Mouse (Mus musculus) liver, embryonic 13.5 days (tissue): ENCODE results near the gene Abhd17c. TPM values are rescaled to one million over a fixed set of nuclear protein-coding genes. Genes with fewer than 3 reads are reported as not detected.

Source experiments
- ATAC-seq: fragments of 200-750 bp; cut with Nextera tagmentation; 2 replicates; pipeline ENCODE4 v1.8.0; 2017; ENCODE audit warnings: low read depth, mild to moderate bottlenecking, moderate number of reproducible peaks, moderate library complexity
- DNase-seq: peaks from one replicate; pipeline ENCODE4 v3.0.0; 2022
- H3K27ac ChIP-seq: fragments of 300-500 bp; sonication (generic); 2 replicates; pipeline ENCODE4 v1.5.1; 2015; ENCODE audit warnings: moderate library complexity, mild to moderate bottlenecking, inconsistent platforms
- H3K27me3 ChIP-seq: fragments of 300-500 bp; sonication (generic); 2 replicates; pipeline ENCODE4 v1.6.1; 2015; ENCODE audit warnings: mild to moderate bottlenecking, inconsistent platforms
- H3K36me3 ChIP-seq: fragments of 300-500 bp; sonication (generic); 2 replicates; pipeline ENCODE4 v1.6.1; 2015; ENCODE audit warnings: mild to moderate bottlenecking, inconsistent platforms
- H3K4me1 ChIP-seq: fragments of 300-500 bp; sonication (generic); replicated peaks from 2 replicates; pipeline ENCODE4 v1.6.1; 2015; ENCODE audit warnings: inconsistent platforms
- H3K4me2 ChIP-seq: fragments of 300-500 bp; sonication (generic); 2 replicates; pipeline ENCODE4 v1.6.1; 2015; ENCODE audit warnings: inconsistent platforms, mild to moderate bottlenecking, moderate library complexity
- H3K4me3 ChIP-seq: fragments of 300-500 bp; sonication (generic); replicated peaks from 2 replicates; pipeline ENCODE4 v1.5.1; 2015; ENCODE audit warnings: mild to moderate bottlenecking, inconsistent platforms
- H3K9ac ChIP-seq: fragments of 300-500 bp; sonication (generic); 2 replicates; pipeline ENCODE4 v1.6.1; 2015; ENCODE audit warnings: mild to moderate bottlenecking, inconsistent platforms
- H3K9me3 ChIP-seq: fragments of 300-500 bp; sonication (generic); replicated peaks from 2 replicates; pipeline ENCODE4 v1.6.1; 2016; ENCODE audit warnings: inconsistent platforms
- WGBS: fragments of 180-500 bp; shearing (Covaris S2); methylation state at CpG from one replicate; pipeline ENCODE4 v1.1.7; 2015; ENCODE audit not compliant: insufficient replicate concordance; 5-methylcytosine and 5-hydroxymethylcytosine counted together
- polyA plus RNA-seq: library from polyadenylated mRNA; unstranded; fragments of >200 nt; fragmentation: Nextera tagmentation; extraction: Ambion mirVana; gene quantifications from 2 replicates; pipeline ENCODE4 v1.2.1, GENCODE M21; 2015

The Abhd17c gene
- polyA plus RNA-seq, 1 experiment from 2014 or later: 18.2 TPM

DNA sequence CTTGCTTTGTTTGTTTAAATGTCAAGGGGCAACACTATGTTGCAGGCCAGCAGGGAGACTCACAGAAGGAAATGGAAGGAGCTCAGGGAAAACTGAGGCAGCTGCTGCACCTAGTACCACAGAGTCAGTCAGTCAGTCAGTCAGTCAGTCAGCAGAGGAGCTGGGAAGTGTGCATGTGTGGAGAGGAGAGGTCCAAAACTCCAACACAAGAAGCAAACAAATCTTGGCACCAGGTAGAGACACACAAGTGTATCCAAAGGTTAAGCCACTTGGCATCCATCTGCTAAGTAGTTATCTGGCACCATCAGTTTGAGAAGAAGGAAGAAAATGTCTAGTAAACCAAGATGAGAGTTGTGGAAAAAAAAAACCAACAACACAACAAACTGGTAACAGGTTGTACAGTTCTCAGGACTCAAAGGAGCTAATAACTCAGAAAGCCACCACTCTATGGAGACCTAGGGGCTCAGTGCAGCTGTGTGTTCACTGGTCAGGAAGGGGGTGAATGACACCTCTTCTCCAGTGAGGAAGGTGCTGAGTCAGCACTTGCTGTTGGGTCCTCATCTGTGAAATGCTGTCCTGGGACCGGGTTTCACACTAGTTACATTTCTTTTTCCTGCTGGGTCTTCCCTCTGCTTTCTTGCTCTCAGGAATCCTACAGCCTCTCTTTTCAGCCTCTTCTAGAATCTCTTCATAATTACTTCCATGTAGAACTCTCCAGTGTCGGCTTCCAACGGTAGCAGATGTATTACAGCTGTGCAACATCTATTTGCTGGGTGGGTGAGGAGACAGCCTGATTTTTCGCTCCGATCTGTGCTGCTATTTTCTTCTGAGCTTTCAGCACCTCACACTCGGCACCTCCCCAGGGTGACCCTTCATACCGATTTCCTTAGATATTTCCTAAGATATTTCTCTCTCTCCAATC, 34.8 kb downstream of the Abhd17c start:
- Histone ChIP-seq H3K4me1 (peaks cover 39% of the 10 kb centered on the region), H3K4me2 (no peak overlapping the region), H3K4me3 (no peak overlapping the region), H3K27ac (no peak overlapping the region), H3K9me3 (no peaks in the 10 kb centered on the region), H3K9ac (no peak overlapping the region), H3K36me3 (peaks cover 18% of the 10 kb centered on the region), H3K27me3 (no peaks in the 10 kb centered on the region)
- no peak for ATAC-seq
- WGBS: 78% methylated on average over 7 of the region's 7 CpGs
- no peak for DNase-seq

DNA sequence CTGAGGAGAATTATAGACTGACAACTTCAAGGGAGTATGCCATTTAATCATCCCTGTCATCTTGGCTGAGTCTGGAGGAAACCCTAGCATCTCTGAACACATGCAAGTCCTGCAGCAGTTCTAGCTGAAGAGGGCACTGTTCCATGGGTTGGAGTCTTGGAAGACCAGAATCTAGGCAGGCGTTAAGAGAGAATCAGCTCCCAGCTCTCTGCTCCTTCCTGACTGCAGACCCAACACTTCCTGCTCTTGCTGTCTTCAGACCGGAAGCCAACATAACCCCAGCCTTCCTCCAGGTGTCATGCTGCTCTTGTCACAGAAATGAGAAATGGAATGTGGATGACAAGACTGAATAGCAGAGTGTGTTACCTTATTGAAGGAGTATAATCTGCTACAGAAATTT, 36.3 kb downstream of the Abhd17c start:
- 47% methylated on average over 2 of the region's 2 CpGs for WGBS
- Histone ChIP-seq H3K4me1 (peaks cover 27% of the 10 kb centered on the region), H3K4me3 (no peak overlapping the region), H3K36me3 (peaks cover 22% of the 10 kb centered on the region), H3K27ac (no peak overlapping the region), H3K4me2 (no peak overlapping the region), H3K9me3 (no peaks in the 10 kb centered on the region), H3K9ac (no peak overlapping the region), H3K27me3 (no peaks in the 10 kb centered on the region)
- no peak for ATAC-seq
- DNase-seq: no peak

DNA sequence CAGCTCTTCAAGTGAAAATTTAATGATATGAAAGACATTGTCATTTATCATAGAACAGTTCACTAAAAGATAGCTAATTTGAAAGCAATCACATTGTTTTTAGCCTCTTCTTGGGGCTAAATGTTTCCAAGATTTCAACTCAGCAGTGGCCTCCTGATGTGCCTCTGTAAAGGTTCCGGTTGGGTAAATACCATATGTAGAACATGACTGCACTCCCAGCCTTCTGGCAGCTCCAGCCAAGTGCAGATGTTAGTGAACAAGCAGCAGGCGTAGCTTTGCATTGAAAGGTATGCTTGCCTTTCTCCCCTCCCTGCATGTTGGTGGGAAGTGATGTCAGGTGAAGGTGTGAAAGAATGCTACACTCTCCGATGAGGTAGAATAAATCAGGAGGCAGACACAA, 36.9 kb downstream of the Abhd17c start:
- Histone ChIP-seq H3K36me3 (peaks cover 27% of the 10 kb centered on the region), H3K9ac (no peak overlapping the region), H3K27ac (no peak overlapping the region), H3K4me2 (no peak overlapping the region), H3K27me3 (no peaks in the 10 kb centered on the region), H3K4me3 (no peak overlapping the region), H3K9me3 (no peaks in the 10 kb centered on the region), H3K4me1 (peaks cover 21% of the 10 kb centered on the region)
- DNase-seq (no peak), ATAC-seq (no peak)
- WGBS: 70% methylated on average over 3 of the region's 3 CpGs

DNA sequence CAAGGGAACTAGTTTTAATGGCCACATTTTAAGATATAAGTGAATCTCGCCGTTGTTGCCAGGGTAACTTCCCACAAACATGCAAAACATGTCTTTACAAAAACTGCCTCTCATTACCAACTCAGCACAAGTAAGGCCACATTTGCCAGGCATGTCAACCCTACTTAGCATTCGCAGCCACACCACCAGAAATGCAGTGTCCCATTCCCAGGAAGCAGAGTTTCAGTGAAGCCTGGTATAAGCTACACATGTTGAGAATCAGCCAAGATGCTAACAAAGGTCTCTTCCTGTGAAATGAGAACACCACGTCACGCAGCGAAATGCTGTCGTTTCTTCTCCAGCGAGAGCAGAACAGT, 38.7 kb downstream of the Abhd17c start:
- 85% methylated on average over 8 of the region's 8 CpGs for WGBS
- no peak overlapping the region for H3K9ac ChIP-seq
- no peaks in the 10 kb centered on the region for H3K27me3 ChIP-seq
- ATAC-seq (no peak), DNase-seq (no peak)
- H3K9me3 ChIP-seq: no peaks in the 10 kb centered on the region
- H3K27ac ChIP-seq: no peak overlapping the region
- H3K4me3 ChIP-seq: no peak overlapping the region
- H3K4me2 ChIP-seq: no peak overlapping the region
- H3K4me1 ChIP-seq: 0 out of 2 replicates have a peak, but pooled peaks cover 6% of the 10 kb centered on the region
- peaks cover 33% of the 10 kb centered on the region for H3K36me3 ChIP-seq

DNA sequence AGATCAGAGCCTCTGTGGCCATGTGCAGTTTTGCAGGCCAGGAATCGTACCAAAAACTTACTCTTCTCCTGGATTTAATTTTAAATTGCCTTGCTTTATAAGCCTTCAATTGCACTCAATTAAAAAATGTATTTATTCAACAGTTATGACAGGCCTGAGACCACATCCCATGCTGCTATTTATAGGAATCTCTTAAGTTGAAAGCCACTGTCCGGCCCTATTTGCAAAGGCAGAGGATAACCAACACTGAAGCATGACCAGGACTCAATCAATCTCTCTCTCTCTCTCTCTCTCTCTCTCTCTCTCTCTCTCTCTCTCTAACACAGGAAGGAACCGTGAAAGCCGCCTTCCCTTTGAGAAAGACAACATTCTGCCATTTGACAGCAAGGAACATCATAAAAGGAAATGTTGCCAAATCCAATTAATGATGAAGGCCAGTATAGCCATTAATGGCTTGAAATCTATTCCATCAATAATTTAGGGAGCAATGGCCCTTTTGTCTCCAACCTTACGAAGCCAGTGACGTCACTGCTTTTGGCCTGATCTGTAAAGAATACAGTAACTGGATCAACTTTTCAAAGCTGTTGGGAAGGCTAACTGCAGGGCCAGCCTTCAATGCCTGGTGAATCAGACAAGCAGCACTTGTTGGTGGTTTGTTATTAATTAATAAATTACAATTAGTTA, 39.2 kb downstream of the Abhd17c start:
- Histone ChIP-seq H3K4me2 (no peak overlapping the region), H3K27ac (no peak overlapping the region), H3K36me3 (peaks cover 33% of the 10 kb centered on the region), H3K4me3 (no peak overlapping the region), H3K9ac (no peak overlapping the region), H3K4me1 (0 out of 2 replicates have a peak, but pooled peaks cover 6% of the 10 kb centered on the region), H3K9me3 (no peaks in the 10 kb centered on the region), H3K27me3 (no peaks in the 10 kb centered on the region)
- ATAC-seq (no peak), DNase-seq (no peak)
- WGBS: 72% methylated on average over 6 of the region's 6 CpGs

DNA sequence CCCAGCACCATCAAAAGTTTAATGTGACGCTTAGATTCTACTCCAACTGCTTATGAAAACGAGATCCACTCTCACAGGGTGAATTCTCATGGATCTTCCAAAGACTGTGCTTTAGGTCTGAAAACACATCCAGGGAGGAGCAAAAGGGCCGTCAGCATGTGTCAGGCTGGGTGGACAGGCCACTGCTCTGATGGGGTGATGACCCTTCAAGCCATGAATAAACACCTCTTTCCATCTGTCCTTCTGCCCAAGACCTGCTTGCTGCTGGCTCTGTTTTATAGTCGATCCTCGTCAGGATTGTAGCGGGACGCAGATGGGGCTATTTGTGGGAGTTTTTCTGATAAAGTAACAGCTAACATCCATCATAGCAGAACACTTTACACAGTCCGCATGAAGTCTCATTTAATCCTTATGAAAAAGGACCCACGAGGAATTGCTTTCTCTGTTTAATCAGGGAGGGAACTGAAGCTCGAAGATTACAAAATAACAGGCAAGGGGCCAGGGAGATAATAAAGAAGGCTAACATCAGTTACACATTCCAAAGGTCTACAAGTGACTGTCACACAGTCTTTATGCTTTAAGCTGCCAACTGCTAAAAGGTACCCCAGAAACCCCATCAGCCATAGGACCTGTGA, 39.9 kb downstream of the Abhd17c start:
- ATAC-seq: no peak
- no peak for DNase-seq
- Histone ChIP-seq H3K9me3 (no peaks in the 10 kb centered on the region), H3K36me3 (peaks cover 33% of the 10 kb centered on the region), H3K4me2 (no peak overlapping the region), H3K27ac (no peak overlapping the region), H3K4me1 (0 out of 2 replicates have a peak, but pooled peaks cover 6% of the 10 kb centered on the region), H3K4me3 (no peak overlapping the region), H3K9ac (no peak overlapping the region), H3K27me3 (no peaks in the 10 kb centered on the region)
- 69% methylated on average over 10 of the region's 10 CpGs for WGBS

DNA sequence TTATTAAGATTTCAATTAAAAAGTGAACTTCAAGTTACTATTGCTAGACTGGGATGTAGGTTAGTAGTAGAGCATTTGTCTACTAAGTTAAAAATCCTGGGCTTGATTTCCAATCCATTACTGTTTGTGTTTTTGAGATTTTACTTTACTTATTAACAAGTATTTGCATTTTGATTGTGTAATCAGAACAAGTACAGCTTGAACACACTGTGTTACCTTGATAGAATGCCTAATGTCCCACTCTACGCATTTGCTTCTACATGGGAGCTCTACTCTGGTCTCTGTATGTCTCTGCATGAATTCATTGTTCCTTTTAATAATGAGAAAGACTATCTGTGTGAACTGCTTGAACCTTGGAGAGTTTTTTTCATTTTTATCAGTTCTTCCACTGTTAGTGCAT, 44.8 kb downstream of the Abhd17c start:
- no peak overlapping the region for H3K9ac ChIP-seq
- no peak overlapping the region for H3K27ac ChIP-seq
- no peak overlapping the region for H3K4me3 ChIP-seq
- H3K4me2 ChIP-seq: no peak overlapping the region
- H3K27me3 ChIP-seq: no peaks in the 10 kb centered on the region
- peaks cover 15% of the 10 kb centered on the region for H3K36me3 ChIP-seq
- 0 out of 2 replicates have a peak, but pooled peaks cover 3% of the 10 kb centered on the region for H3K4me1 ChIP-seq
- H3K9me3 ChIP-seq: no peaks in the 10 kb centered on the region
- ATAC-seq: no peak
- 85% methylated on average over 1 of the region's 1 CpGs for WGBS
- no peak for DNase-seq

DNA sequence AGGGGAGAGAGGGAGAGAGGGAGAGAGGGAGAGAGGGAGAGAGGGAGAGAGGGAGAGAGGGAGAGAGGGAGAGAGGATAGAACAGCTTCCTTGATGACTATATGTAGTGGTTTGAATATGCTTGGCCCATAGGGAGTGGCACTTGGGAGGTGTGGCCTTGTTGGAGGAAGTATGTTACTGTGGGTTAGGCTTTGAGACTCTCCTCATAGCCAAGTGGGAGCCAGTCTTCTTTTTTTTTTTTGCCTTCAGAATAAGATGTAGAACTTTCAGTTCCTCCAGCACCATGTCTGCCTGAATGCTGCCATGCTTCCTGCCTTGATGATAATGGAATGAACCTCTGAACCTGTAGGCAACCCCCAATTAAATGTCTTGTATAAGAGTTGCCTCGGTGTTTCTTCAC, 49.1 kb downstream of the Abhd17c start:
- ATAC-seq (no peak), DNase-seq (no peak)
- WGBS: 80% methylated on average over 1 of the region's 1 CpGs
- H3K27me3 ChIP-seq: no peaks in the 10 kb centered on the region
- no peak overlapping the region for H3K4me3 ChIP-seq
- H3K27ac ChIP-seq: no peak overlapping the region
- H3K4me1 ChIP-seq: no peaks in the 10 kb centered on the region
- H3K9me3 ChIP-seq: no peaks in the 10 kb centered on the region
- H3K4me2 ChIP-seq: no peak overlapping the region
- H3K9ac ChIP-seq: no peak overlapping the region
- no peaks in the 10 kb centered on the region for H3K36me3 ChIP-seq

DNA sequence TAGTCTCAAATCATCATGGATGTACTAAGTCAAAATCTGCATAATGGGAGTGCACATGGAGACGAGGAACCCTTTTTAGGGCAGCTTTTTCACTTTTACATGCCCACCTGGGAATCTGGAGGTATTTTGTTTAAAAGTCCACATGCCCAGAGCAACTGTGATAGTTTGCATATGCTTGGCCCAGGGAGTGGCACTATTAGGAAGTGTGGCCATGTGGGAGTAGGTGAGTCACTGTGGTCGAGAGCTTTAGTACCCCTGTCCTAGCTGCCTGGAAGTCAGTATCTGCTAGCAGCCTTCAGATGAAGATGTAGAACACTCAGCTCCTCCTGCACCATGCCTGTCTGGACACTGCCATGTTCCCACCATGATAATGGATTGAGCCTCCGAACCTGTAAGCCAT, 51.0 kb downstream of the Abhd17c start:
- Histone ChIP-seq H3K9me3 (no peaks in the 10 kb centered on the region), H3K27ac (no peak overlapping the region), H3K9ac (no peak overlapping the region), H3K36me3 (no peaks in the 10 kb centered on the region), H3K27me3 (no peaks in the 10 kb centered on the region), H3K4me1 (no peaks in the 10 kb centered on the region), H3K4me3 (no peak overlapping the region), H3K4me2 (no peak overlapping the region)
- ATAC-seq: no peak
- WGBS: 53% methylated on average over 3 of the region's 3 CpGs
- DNase-seq: no peak

DNA sequence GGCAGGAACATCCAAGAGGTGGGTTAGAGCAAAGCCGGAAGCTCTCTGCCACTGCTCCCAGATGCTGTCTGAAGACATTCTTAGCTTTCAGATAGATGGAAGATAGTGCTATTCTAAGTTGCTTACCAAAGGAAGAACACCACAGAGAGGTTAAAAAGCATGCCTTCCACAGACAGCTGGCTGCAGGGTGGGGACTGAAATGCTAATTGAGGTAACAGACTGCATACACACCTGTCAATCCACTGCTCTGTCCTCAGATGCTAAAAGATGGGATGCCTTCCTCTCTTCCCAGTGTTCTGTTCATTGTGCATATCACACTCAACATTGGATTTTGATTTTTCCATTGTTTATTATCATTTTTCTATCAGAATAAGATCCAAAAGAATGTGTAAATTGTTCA, 53.6 kb downstream of the Abhd17c start:
- Histone ChIP-seq H3K4me2 (no peak overlapping the region), H3K27me3 (no peaks in the 10 kb centered on the region), H3K9me3 (no peaks in the 10 kb centered on the region), H3K9ac (no peak overlapping the region), H3K4me1 (no peaks in the 10 kb centered on the region), H3K27ac (no peak overlapping the region), H3K4me3 (no peak overlapping the region), H3K36me3 (no peaks in the 10 kb centered on the region)
- DNase-seq (no peak), ATAC-seq (no peak)
- WGBS: 76% methylated on average over 1 of the region's 1 CpGs

DNA sequence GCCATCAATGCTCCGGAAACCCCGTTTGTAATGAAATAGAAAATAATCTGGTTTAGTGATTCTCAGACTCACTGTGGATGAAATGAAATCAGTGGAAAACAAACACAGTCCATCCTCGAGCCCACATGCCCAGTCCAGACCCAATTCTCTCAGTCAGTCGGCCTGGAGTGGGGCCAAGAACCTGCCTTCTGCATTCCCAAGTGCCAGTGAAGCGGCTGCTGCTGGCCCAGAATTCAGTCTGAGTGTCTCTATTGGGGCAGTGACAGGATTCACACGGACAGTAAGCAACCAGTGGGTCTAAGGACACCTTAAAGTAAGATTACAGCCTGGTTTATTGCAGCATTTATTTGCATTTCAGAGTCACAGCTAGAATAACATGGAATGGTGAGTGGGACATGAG, 55.2 kb downstream of the Abhd17c start:
- no peak for ATAC-seq
- no peaks in the 10 kb centered on the region for H3K27me3 ChIP-seq
- no peak overlapping the region for H3K9ac ChIP-seq
- 51% methylated on average over 6 of the region's 6 CpGs for WGBS
- no peaks in the 10 kb centered on the region for H3K4me1 ChIP-seq
- H3K27ac ChIP-seq: no peak overlapping the region
- DNase-seq: no peak
- H3K4me3 ChIP-seq: no peak overlapping the region
- no peaks in the 10 kb centered on the region for H3K36me3 ChIP-seq
- no peak overlapping the region for H3K4me2 ChIP-seq
- H3K9me3 ChIP-seq: no peaks in the 10 kb centered on the region
